Mouse (Mus musculus) thymus, adult 2 months (tissue): ENCODE measurements around the gene B4galt1. TPM values are rescaled to one million over a fixed set of nuclear protein-coding genes. Genes with fewer than 3 reads are reported as not detected.

Source experiments
- DNase-seq: peaks from one replicate; pipeline ENCODE4 v3.0.0; 2021
- H3K27ac ChIP-seq: fragments of 200-500 bp; 2 replicates; pipeline ENCODE4 v1.5.1; 2012; ENCODE audit warnings: low read length, control low read depth; ENCODE audit not compliant: control insufficient read depth, insufficient read depth
- H3K27me3 ChIP-seq: fragments of 200-500 bp; 2 replicates; pipeline ENCODE4 v1.6.1; 2012; ENCODE audit warnings: mild to moderate bottlenecking, low read length, moderate library complexity, mixed read lengths; ENCODE audit not compliant: control insufficient read depth, insufficient read depth
- H3K36me3 ChIP-seq: fragments of 200-500 bp; 2 replicates; pipeline ENCODE4 v1.6.1; 2012; ENCODE audit warnings: mild to moderate bottlenecking, low read length, moderate library complexity; ENCODE audit not compliant: control insufficient read depth, insufficient read depth
- H3K4me1 ChIP-seq: fragments of 200-500 bp; replicated peaks from 2 replicates; pipeline ENCODE4 v1.6.1; 2012; ENCODE audit warnings: low read length; ENCODE audit not compliant: control insufficient read depth, insufficient read depth
- H3K4me3 ChIP-seq: fragments of 200-500 bp; 2 replicates; pipeline ENCODE4 v1.5.1; 2012; ENCODE audit warnings: mild to moderate bottlenecking, low read length, control low read depth, moderate library complexity; ENCODE audit not compliant: control insufficient read depth, insufficient read depth
- CTCF ChIP-seq: fragments of 200-500 bp; IDR thresholded peaks from 2 replicates; pipeline ENCODE4 v1.5.1; 2012; ENCODE audit warnings: mild to moderate bottlenecking, control low read depth, low read length, moderate library complexity, borderline replicate concordance; ENCODE audit not compliant: control insufficient read depth, poor library complexity, insufficient read depth; ENCODE audit errors: extremely low read depth
- POLR2A ChIP-seq: fragments of 200-500 bp; IDR thresholded peaks from 2 replicates; pipeline ENCODE4 v1.6.1; 2012; ENCODE audit warnings: mild to moderate bottlenecking, low read length, control low read depth, moderate library complexity; ENCODE audit not compliant: control insufficient read depth, poor library complexity, insufficient read depth; ENCODE audit errors: extremely low read depth
- WGBS: fragments of 180-500 bp; shearing (Covaris S2); methylation state at CpG from one replicate; pipeline ENCODE4 v1.1.7; 2018; 5-methylcytosine and 5-hydroxymethylcytosine counted together
- polyA plus RNA-seq: library from polyadenylated mRNA; depleted of rRNA; stranded (reverse); fragments of >200 nt; gene quantifications from 2 replicates; pipeline ENCODE4 v1.2.3, GENCODE M21; 2012; rRNA removed

B4galt1 gene
- polyA plus RNA-seq, 1 experiment = 34.1 TPM

- H3K4me1 ChIP-seq = peaks cover 38% of the 10 kb centered on the region
- H3K4me3 ChIP-seq = no peak overlapping the region
- no peaks in the 10 kb centered on the region for H3K36me3 ChIP-seq
- TF ChIP-seq POLR2A (no peak), CTCF (no peak)
- peak; percentile 30 for DNase-seq
- no peaks in the 10 kb centered on the region for H3K27me3 ChIP-seq
- no peak overlapping the region for H3K27ac ChIP-seq
- 5% methylated on average over 2 of the region's 2 CpGs for WGBS
Measured at GRCm38 (mm10) chr4:40777116-40777515, 76.7 kb downstream of the B4galt1 start.

DNA sequence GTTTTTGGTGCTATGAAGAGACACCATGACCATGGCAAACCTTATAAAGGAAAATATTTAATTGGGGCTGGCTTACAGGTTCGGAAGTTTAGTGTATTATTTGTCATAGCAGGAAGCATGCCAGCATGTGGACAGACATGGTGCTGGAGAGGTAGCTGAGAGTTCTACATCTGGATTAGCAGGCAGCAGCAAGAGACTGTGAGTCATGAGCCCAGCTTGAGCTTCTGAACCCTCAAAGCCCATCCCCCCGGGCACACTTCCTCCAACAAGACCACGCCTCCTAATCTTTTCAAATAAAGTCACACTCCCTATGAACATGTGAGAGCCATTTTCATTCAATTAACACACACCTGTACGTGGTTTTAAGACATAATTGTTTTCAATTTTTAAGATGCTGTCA, 77.4 kb downstream of the B4galt1 start:
- DNase-seq = peak; percentile 23
- peaks cover 31% of the 10 kb centered on the region for H3K4me1 ChIP-seq
- no peaks in the 10 kb centered on the region for H3K36me3 ChIP-seq
- WGBS = 45% methylated on average over 4 of the region's 4 CpGs
- no peak for TF ChIP-seq POLR2A
- no peak for TF ChIP-seq CTCF
- no peak overlapping the region for H3K4me3 ChIP-seq
- H3K27ac ChIP-seq = no peak overlapping the region
- no peaks in the 10 kb centered on the region for H3K27me3 ChIP-seq

- Histone ChIP-seq H3K4me3 (no peak overlapping the region), H3K36me3 (no peaks in the 10 kb centered on the region), H3K27me3 (no peaks in the 10 kb centered on the region), H3K27ac (no peak overlapping the region), H3K4me1 (peaks cover 24% of the 10 kb centered on the region)
- peak; percentile 79 for DNase-seq
- WGBS = 21% methylated on average over 12 of the region's 12 CpGs
- TF ChIP-seq POLR2A = no peak
- peak; percentile 76; the same call in 1 of the 2 replicates for TF ChIP-seq CTCF
Measured at GRCm38 (mm10) chr4:40774279-40775259, 79.2 kb downstream of the B4galt1 start.

- Histone ChIP-seq H3K4me3 (no peak overlapping the region), H3K4me1 (peaks cover 10% of the 10 kb centered on the region), H3K27ac (peak overlapping the region; percentile 94), H3K27me3 (no peaks in the 10 kb centered on the region), H3K36me3 (peaks cover 6% of the 10 kb centered on the region)
- no peak for DNase-seq
- TF ChIP-seq CTCF (no peak), POLR2A (no peak)
- 10% methylated on average over 5 of the region's 5 CpGs for WGBS
Measured at GRCm38 (mm10) chr4:40759876-40760275, 93.9 kb downstream of the B4galt1 start.

GRCm38 (mm10) chr4:40757780-40758420, 95.9 kb downstream of the B4galt1 start, which contains the start of gene Smu1:
Gene Smu1, minus strand, starts transcription at chr4:40757923.
- H3K27me3 ChIP-seq = no peaks in the 10 kb centered on the region
- peaks cover 23% of the 10 kb centered on the region for H3K36me3 ChIP-seq
- peaks cover 10% of the 10 kb centered on the region for H3K4me1 ChIP-seq
- under 1% methylated on average over 40 of the region's 40 CpGs for WGBS
- TF ChIP-seq CTCF (peak; percentile 17; the same call in 1 of the 2 replicates), POLR2A (peak; percentile 64)
- DNase-seq = peak; percentile 97
- H3K4me3 ChIP-seq = peak within 1 kb of the TSS; percentile 54
- H3K27ac ChIP-seq = no peak within 1 kb of the TSS

DNA sequence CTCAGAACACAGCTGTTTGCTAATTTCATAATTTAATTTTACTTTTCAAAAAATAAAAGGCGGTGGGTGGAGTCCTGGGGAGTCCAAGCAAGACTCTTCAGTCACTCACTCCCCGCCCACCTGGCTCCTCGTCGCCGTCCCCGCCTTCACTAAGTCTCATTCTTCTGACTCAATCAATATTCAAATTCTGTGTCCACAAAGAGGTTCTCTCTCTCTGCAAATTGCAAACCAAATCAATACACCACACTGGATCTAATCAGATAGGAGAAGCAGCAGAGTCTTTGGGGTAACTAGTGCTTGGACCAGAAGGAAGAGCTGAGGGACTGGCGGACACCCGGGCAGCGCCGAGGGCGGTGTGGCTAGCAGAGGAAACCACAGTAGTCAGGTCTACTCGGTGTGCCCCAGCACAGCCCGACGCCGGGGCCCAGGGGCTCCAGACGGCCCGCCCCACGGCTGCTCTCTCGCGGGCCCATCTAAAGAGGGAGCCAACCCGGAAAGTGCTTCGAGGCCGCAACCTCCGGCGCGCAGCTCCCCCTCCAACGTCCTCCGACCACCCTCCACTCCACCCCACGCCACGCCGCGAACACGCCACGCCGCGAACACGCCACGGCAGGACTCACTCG, 96.5 kb downstream of the B4galt1 start:
- WGBS = under 1% methylated on average over 39 of the region's 39 CpGs
- no peak for DNase-seq
- TF ChIP-seq CTCF = no peak
- TF ChIP-seq POLR2A = no peak

More for the DNA sequence above, 96.5 kb downstream of the B4galt1 start:
- Histone ChIP-seq H3K27ac (no peak overlapping the region), H3K4me1 (peaks cover 10% of the 10 kb centered on the region), H3K4me3 (peak overlapping the region; percentile 54), H3K36me3 (peaks cover 29% of the 10 kb centered on the region), H3K27me3 (no peaks in the 10 kb centered on the region)

Other genes starting within 250 kb of the B4galt1 start
- gene Aptx, start 150.8 kb downstream of the B4galt1 start, polyA plus RNA-seq = 8.2 and 9.1 TPM in 2 replicates
- 11.5 and 13.4 TPM in 2 replicates for gene Dnaja1, start 131.9 kb downstream of the B4galt1 start, polyA plus RNA-seq
- gene Smu1, start 96.1 kb downstream of the B4galt1 start, polyA plus RNA-seq = 34.9 and 36.7 TPM in 2 replicates
- gene Spink4, start 66.0 kb upstream of the B4galt1 start, polyA plus RNA-seq = 7.1 and 15.8 TPM in 2 replicates
- 94.5 and 166 TPM in 2 replicates for gene Bag1, start 94.3 kb upstream of the B4galt1 start, polyA plus RNA-seq
- gene Chmp5, start 94.4 kb upstream of the B4galt1 start, polyA plus RNA-seq = 12.5 and 16.9 TPM in 2 replicates
- 39.4 and 43.4 TPM in 2 replicates for gene Nfx1, start 116.9 kb upstream of the B4galt1 start, polyA plus RNA-seq
- gene Aqp7, start 194.1 kb upstream of the B4galt1 start, polyA plus RNA-seq = 5.3 and 5.5 TPM in 2 replicates
- 18.8 and 21.1 TPM in 2 replicates for gene Aqp3, start 244.2 kb upstream of the B4galt1 start, polyA plus RNA-seq